Mouse (Mus musculus) spleen, adult 2 months (tissue): Measurements from ENCODE around the gene Pde2a.

Experiments
- CTCF ChIP-seq: fragments of 200-500 bp; IDR thresholded peaks from 2 replicates; pipeline ENCODE4 v1.5.1; 2011; ENCODE audit warnings: mild to moderate bottlenecking, inconsistent platforms; ENCODE audit not compliant: insufficient read depth, insufficient read length, insufficient replicate concordance; ENCODE audit errors: extremely low read depth
- POLR2A ChIP-seq: fragments of 200-500 bp; IDR thresholded peaks from 2 replicates; pipeline ENCODE4 v1.6.1; 2011; ENCODE audit warnings: low read depth, low read length, inconsistent platforms

- no peak for TF ChIP-seq POLR2A
- no peak for TF ChIP-seq CTCF
Measured at GRCm38 (mm10) chr7:101472598-101473558, 51.4 kb downstream of the Pde2a start.
